Mouse (Mus musculus) skeletal muscle tissue, adult 2 months (tissue): Measurements from ENCODE around the gene Slc24a3.

ENCODE experiments used
- DNase-seq: peaks from one replicate; pipeline ENCODE4 v3.0.0-alpha.2; 2012; ENCODE audit warnings: low read depth, low spot score

Slc24a3 gene

DNA sequence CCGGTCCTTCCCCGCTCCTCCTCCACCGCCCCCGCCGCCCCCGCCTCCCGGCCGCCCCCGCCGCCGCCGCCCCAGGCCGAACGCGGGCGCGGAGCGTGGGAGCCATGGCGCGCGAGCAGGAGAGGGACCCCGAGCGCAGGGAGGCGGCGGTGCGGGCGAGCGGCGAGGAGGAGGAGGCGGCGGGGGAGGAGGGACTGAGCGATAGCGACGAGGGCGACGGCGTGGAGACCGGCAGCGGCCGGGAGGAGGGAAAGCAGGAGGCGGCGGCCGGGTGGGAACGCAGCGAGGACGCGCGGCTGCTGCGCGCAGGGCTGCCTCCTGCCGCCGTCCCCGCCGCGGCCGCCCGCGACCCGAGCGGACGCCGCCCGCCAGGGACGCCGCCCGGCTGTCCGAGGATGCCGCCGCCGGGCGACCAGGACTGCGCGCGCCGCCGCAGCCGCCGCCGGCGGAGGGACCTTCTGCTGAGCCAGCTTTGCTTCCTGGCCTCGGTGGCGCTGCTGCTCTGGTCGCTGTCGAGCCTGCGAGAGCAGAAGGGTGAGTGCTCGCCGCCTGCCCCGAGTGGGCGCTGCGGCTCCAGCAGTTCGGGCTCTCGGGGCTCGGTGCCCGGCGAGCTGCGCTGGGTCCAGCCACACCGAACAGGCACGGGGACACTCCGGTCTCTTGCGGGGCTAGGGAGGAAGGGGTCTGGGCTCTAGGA lies at the start of gene Slc24a3:
Slc24a3 (plus strand) TSS at position 91 of the 697 bp plus-strand sequence.
- DNase-seq: peak; percentile 61

DNA sequence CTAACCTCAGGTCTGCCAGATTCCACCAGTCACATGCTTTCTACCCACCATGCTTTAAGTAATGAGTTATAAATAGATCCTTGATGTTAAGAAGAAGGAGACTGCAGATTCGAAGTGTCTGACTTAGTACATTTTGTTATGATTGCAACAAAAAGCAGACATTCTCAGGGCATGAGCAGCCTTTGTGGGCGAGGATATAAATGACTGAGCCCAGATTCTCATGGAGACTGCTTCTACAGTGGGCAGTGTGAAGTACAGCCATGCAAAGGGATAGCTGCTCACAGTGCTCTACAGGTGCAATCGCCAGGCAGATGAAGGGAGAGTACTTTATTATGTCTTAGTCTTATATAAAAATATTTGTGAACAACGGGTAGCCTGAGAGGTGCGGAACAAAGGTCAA lies 49.8 kb upstream of the Slc24a3 start:
- no peak for DNase-seq

DNA sequence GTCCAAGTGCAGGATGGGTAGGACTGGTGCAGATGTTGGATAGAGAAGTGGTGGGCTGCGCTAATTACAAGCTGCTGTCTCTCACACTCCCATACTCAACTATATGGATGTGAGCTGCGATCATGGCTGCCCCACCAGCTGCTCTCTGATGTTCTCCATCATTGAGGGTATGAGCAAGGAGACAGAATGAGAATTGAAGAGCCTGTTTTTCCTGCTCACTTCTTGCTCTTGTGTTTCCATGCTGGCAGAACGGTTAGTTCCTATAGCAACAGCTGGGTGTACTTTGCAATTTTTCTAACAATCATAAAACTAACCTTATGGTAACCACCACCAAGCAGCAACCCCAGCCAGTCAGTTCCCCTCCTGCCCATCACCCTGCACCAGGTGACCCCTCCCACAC lies 39.8 kb upstream of the Slc24a3 start:
- DNase-seq: no peak

DNA sequence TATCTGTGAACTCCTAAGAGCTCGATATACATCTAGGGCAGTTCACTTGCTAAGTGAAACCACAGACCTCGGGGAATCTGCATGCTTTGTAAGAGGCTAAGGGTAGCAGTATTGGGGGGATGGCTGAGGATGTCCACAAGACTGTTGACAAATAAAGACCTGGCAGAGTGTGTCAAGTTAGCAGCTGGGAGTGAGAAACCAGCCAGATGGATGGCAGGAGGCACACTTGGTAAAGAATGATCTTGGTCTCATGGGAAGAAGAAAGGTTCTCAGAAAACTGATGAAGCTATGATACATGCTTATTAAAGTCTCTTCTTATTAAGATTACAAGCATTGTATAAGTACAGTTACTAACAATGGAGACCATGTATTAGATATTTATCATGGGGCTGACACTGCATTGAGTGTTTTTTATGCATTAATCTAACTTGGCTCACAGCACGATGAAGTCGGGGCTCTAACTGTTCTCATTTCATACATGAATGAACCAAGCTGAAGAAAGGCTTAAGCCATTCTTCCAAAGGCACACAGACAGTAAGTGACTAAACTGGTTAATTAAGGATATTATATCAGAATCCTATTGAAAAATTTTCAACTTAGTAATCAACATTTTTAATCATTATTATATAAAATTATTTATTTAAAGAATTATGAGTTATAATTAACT lies 30.8 kb upstream of the Slc24a3 start:
- no peak for DNase-seq

DNA sequence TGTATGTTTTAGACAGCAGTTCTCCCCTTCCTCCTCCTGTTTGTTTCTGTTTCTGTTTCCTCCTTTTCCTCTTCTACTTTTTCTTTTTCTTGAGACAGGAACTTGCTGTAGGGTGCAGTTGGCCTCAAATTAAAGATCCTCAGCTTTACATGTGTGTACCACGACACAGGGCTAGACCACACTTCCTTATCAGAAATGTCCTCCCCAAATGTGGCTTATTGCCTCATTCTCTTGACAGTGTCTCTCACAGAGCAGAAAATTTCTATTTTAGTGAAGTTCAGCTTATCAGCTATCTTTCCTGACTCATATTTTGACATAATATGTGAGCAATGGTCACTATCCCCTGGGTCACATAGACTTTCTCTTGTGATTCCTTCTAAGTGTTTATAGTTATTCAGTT lies 17.1 kb upstream of the Slc24a3 start:
- DNase-seq: no peak

DNA sequence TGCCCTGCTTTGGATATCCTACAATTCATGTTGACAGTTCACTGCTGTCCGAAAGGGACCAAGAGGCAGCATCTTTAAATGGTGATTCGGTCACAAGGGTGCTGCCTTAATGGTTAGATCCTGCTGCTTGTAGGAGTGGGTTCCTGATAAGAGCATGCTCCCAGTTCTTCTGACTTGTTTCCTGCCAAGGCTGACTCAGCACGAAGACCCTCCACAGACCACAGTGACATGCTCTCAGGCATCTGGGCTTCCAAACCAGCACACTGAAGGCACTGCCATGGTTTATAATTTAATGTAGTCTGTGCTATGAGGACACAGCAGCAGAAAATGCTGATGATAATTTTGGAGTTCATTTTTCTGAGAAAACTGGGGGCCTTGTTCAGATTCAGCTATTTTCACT lies 16.7 kb upstream of the Slc24a3 start:
- DNase-seq: no peak

DNA sequence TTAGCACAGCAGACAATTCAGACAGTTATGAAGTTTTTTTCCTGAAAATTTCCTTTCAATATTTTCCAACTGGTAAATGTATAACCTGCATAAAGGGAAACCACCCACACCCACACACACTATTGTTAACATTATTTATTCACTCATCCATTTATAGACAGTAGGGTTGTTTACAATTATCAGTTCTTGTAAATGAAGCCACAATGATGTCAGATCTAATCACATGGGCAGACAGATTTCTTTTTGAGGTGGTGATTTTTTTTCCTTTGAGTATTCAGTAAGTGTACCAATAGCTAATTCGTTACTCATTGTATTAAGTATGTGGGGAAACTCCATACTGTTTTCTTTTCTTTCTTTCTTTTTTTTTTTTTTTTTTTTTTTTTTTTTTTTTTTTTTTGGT lies 15.3 kb upstream of the Slc24a3 start:
- DNase-seq: no peak

DNA sequence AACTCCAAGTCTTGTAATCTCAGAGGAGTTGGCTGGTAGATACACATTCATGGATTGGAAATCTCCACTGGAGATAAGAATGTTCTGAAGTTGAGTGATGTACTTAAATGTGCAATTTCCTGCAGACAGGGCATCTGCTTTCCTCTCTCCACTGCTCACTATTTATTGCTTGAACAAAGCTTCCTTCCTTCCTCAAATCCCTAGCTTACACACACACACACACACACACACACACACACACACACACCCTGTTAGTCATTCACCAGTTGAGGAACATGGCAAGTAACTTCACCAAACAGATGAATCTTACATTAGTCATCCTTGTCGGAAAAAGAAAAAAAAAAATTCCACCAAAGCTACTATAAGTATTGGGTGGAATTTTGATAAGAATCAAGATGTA lies 8.6 kb upstream of the Slc24a3 start:
- DNase-seq: no peak

DNA sequence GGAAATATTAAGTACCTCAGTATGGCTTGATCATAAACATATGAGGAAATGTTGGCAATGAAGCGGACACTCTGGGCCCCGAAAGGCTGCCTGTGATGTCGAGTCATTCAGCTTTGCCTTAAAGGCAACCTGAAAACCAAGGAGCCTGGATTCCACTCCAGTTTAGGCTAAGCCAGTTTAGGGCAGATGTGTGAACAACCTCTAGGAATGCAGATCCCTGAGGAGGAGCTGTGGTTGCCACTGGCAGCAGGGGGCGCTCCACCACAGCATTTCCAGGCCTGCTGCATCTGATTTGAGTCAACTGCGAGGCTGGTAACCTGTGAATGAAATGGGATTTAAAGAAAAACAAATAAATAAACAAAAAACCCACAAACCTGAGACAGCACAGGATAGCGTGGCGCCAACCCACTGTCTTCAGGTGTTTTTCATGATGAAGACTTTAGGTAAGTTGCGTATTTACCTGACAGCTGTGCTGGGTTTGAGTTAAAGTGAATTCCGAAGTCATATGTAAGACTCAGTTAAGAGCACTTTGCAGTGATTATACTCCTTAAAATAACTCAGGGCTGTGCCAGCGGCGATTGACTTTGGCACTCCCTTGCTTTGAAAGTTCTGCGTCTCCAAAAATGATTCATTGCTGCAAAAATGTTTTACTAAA lies 6.4 kb upstream of the Slc24a3 start:
- DNase-seq: peak; percentile 26

DNA sequence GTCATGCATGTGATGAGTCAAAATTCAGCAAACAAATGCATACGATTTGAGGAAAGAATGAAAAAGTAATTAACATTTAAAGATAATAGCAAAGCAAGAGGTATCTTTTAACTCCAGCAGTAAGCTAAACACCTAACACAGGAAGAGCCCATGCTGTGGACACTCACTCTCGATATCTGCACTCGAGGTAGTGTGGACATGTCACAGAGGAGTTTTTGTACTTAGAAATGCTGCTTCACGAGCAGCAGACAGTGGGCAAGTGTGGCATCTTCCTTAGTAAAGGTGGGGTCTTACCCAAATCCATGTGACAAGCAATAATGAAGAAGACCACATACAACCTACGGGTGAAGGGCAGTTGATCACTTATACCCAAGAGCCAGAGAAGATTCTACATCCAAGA lies 3.5 kb upstream of the Slc24a3 start:
- DNase-seq: no peak

DNA sequence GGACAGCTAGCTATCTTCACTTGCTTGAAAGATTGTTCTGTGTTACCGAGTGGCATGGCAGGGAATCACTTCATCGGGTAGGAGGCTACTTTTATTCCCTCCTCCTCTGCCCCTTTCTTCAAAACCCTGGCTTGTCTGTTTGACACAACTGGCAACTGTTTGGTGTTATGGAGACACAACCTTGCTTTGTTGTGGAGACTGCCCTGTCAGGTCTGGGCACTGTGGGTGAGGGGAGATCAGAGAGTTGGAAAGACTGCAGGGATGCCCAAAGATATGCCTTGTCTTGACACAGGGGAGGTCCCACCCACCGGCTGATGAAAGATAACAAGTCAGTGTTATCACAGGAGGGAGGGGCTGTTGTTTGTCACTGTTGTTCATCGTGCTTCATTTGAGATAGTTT lies 3.0 kb upstream of the Slc24a3 start:
- no peak for DNase-seq

DNA sequence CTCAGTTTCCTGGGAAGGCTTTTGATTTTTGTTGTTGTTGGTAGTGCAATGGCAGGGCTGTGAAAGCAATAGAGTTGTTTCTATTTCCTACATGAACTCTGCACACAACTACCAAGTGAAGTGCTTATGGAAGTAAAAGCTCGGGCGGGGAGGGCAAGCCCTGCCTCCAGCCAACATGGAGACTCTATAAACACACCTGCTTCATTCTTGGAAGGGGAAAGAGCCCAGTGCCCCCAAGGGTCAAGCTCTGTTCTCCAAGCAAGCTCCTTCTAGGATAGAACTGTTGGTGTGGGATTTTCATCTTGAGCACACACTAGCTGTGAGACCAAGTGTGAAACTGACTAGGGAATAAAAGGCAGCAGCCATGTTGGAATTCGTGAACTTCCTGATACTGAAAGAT lies 2.5 kb upstream of the Slc24a3 start:
- no peak for DNase-seq

DNA sequence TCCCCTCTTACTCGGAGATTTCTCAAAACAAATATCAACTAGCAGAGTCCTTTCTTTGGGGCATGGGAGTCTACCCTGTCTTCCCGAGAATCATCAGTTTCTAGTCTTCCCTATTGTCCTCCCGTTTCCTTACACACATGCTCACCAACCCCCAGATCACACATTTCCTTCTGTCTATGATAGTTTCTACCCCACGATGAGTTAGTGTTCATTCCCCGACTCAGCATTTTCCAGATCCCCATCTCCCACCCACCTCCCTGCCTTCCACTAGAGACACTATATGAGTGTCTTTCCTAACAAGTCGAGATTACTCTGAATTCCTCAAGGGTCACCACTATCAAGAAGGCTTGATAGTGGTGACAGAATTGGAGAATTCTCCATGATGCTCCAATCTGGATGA lies 1.7 kb upstream of the Slc24a3 start:
- no peak for DNase-seq

DNA sequence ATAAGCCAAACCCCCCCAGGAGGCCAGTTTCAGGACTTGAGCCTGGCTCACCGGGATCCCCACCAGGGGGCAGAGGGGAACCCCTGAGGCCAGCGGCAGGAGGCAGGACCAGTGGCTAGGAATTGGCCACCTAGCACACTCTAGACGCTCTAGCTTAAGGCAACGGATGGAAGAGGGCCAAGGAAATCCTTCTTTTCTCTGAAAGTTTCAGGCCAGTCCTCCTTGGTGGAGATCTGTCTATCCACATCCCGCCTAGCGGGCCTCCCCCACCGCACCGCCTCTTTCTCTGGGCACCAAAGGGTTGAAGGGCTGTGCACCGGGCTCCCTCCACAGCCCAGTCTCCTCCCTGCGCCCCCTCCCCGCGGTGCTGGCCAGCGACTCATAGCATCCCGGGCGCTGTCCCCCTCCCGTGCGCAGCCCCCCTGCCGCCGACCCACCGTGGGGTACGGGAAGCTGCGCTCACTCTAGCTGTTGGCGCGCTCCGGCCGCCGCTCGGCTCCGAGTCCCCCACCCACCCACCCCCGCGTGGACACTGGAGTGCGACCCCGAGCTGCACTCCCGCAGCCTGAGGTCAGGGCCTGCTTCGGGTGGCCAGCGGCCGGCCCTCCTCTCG lies 397 bp upstream of the Slc24a3 start:
- DNase-seq: peak; percentile 42

DNA sequence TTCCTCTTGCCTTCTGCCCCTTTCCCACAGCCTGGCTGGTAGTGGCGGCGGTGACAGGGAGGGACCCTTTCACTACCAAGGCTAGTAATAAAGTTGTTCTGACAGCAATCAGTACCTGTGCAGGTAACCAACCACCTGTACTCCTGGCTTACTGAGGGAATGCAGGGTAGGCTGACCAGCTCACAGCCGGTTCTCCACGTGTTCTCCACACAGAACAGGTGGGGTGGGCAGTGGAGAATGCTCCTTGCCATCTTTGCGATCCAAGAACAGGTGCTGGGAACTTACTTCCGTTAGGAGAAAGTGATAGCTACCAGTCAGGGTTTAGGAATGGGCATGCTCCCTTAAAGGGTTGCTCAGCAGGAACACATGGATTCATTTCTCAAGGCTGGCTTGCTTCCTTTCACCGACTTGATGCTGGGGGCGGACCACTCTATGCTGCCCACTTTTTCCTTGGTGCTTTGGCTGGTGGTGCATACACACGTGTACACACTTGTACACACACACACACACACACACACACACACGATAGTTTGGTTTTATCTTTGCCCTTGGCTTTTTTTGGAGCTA lies 934 bp downstream of the Slc24a3 start:
- DNase-seq: no peak

DNA sequence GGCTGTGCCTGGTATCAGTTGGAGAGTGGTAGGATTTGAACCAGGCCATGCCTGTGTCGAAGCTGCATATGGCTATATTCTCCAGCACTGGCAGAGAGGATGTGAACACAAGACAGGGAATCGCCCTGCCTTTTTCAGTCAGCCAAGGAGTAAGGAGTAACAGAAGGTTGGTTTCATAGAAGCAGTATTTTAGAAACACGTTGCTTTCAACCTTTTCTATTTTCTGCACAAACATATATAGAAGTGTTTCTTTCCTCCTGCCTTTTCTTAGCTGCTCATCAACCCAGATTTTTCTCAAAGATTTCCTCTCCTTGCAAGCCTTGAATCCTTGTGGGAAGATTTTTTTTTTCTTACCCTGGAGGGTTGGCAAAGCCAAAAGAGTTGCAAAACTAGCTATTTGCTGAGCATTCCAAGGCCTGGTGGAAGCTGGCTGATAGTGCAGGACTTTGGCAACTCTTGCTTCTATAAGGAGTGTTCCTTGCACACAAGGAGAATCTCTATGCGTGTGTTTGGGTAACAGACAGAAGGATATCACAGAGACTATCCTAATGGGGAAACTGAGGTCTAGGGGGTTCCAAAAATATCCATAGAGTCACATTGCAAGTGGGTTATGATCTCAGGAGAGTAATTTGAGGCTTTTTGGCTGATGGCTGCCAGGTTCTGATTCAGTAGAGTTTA lies 5.6 kb downstream of the Slc24a3 start:
- DNase-seq: no peak

DNA sequence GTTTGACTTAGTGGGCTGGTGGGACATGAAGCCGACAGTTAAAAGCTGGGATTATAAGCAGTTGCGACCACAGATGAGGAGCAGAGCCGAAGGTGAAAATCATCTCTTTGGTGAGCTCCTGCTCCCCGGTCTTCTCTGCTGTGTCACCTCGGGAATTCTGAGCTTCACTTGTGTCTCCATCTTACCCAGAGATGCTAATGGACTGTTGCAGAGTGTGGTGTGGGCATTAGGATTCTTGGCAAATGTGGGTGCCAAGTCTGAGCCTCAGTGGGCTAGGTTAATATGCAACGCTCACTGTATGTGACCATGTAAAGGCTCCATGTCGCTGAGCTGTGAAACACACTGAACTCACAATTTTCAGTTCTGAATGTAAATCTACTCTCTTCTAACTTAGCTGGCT lies 7.5 kb downstream of the Slc24a3 start:
- no peak for DNase-seq

DNA sequence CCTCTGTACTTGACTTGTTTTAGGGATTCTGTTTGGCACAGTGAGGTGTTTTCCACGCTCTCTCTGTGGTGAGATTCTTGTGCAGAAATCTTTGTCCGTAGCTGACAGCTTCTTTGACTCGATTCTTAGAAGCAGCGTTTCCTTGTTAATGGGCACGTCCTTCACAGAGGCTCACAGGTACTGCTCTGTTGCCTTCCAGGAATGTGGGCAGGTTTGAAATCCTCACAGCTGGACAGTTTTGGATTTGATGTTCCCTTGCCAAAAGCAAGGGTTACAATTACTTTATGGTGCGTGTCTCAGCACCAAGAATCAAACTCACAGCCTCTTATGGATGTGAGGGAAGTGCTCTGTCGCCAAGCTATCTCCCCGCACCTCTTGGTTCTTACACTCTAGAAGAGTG lies 14.9 kb downstream of the Slc24a3 start:
- DNase-seq: no peak

DNA sequence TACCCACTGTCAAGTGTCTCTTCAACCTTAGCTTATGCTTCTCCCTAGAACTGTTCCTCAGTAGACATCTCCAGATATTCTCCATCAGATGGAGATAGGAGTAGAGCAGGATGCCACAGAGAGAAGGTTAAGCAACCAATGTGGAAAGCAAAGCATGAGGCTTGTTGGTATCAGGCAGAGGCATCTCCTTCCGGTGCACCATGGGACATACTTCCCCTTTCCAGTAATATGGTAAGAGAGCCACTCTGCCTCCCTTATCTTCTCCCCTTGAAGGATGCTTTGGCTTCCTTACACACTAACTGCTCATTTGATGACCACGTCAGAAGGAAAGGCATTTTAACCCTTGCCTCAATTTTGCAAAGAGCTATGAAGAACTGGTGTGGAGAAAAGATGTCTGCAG lies 21.3 kb downstream of the Slc24a3 start:
- no peak for DNase-seq

DNA sequence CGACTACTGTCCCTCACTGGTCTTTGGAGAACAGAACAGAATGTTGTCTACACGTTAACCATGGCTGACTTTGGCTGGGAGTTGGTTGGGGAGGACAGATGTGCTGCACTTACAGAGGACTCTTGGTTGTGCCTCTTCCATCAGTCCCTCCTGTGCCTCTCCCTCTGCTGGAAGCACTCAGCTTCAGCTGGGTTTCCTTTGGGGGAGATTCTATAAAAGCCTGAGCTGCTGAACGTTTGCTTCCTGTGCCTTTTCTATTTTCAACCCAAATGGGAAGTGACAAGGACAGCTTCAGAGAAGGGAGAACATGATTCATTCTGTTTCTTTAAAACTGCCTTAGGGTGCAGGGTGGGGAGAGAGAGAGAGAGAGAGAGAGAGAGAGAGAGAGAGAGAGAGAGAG lies 28.5 kb downstream of the Slc24a3 start:
- DNase-seq: no peak

DNA sequence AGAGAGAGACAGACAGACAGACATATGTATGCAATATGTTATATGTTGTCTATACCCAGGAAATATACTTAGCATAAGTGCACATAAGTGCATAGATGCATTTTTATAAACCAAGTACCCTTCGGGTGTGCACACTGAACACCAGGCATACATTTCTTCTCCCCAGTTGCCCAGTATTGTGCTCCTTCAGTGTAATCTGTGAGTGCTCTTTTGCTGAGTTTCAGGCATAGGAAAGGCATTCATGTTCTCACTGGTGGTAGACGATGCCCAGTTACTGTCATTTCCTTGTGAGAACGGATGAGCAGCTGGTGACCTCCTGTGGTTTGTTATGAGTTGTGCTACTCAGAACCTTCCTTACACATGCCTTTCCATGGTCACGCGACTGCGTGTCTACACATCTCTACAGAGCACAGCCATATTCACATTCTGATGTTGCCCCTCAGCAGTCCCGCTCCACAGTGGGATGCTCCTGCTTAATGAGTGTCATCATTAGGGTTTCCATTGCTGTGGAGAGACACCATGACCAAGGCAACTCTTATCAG lies 29.0 kb downstream of the Slc24a3 start:
- DNase-seq: no peak

DNA sequence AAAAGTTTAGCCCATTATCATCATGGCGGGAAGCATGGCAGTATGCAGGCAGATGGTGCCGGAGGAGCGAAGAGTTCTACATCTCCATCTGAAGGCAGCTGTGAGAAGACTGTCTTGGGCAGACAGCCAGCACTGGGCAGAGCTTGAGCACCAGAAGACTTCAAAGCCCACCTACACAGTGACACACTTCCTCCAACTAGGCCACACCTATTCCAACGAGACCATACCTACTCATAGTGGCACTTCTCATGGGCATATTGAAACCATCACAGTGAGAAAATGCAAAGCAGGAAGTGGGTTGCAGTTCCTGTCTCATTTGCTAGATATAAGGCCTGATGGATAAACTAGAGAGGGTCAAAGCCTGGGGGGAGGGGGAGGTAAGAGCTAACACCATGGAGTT lies 29.5 kb downstream of the Slc24a3 start:
- no peak for DNase-seq
